19 mouse cellular contexts compared by ENCODE assay signal in genomic region chr11:31591037-31591554, GRCm38 (mm10).
DNase-seq lines count a peak whose midpoint lies in the region; ATAC-seq and TF ChIP-seq lines count a peak whose summit lies in the region.
"Had no signal": no experiment of that assay in that cellular context is flagged by ENCODE, and none has a peak within 500 bp of the region (broad histone marks: within the 10 kb centered on the region; RNA-seq: fewer than 3 reads in every experiment).

No protein-coding gene starts in this region.

- no peaks in the 10 kb centered on the region for H3K36me3 ChIP-seq in forebrain, embryonic 16.5 days (ENCODE audit: control insufficient read depth, insufficient read depth)
- no peaks in the 10 kb centered on the region for H3K36me3 ChIP-seq in forebrain, postnatal 0 days (ENCODE audit: insufficient read depth)
- no peaks in the 10 kb centered on the region for H3K36me3 ChIP-seq in lung, embryonic 15.5 days
- no peaks in the 10 kb centered on the region for H3K36me3 ChIP-seq in E14TG2a.4 (ENCODE audit: insufficient read depth, low read length)
- H3K36me3 ChIP-seq in intestine, embryonic 16.5 days (ENCODE audit: control insufficient read depth, insufficient read depth, low read length) = no peaks in the 10 kb centered on the region
- H3K36me3 ChIP-seq: embryonic facial prominence, embryonic 12.5 days; heart, embryonic 13.5 days; kidney, embryonic 15.5 days had no signal

- H3K4me1 ChIP-seq in forebrain, embryonic 16.5 days (replicated peaks; ENCODE audit: control insufficient read depth, insufficient read depth, low read length) = no peaks in the 10 kb centered on the region
- H3K4me1 ChIP-seq in forebrain, postnatal 0 days (ENCODE audit: insufficient read depth) = no peaks in the 10 kb centered on the region
- peaks cover 10% of the 10 kb centered on the region; the same call in 1 of the 2 replicates for H3K4me1 ChIP-seq in lung, embryonic 15.5 days
- no peaks in the 10 kb centered on the region; the same call in 1 of the 2 replicates for H3K4me1 ChIP-seq in E14TG2a.4 (replicated peaks; ENCODE audit: low read depth, low read length)
- H3K4me1 ChIP-seq in intestine, embryonic 16.5 days (ENCODE audit: control insufficient read depth, insufficient read depth, low read length) = no peaks in the 10 kb centered on the region
- H3K4me1 ChIP-seq: embryonic facial prominence, embryonic 12.5 days; kidney, embryonic 15.5 days; megakaryocyte, embryonic 14.5 days had no signal

- H3K27ac ChIP-seq in forebrain, embryonic 16.5 days (ENCODE audit: low read length) = no peak overlapping the region
- H3K27ac ChIP-seq in forebrain, postnatal 0 days (ENCODE audit: low read depth, low read length) = no peak overlapping the region
- 0 out of 2 replicates have a peak overlapping the region, but pooled peaks have one; percentile 19 for H3K27ac ChIP-seq in lung, embryonic 15.5 days
- H3K27ac ChIP-seq in intestine, embryonic 16.5 days (ENCODE audit: low read length) = peak overlapping the region; percentile 38
- H3K27ac ChIP-seq: embryonic facial prominence, embryonic 12.5 days; heart, embryonic 13.5 days; kidney, embryonic 15.5 days had no signal

- intact Hi-C loops in gastrocnemius, postnatal 14 days (cut with DNase I; ENCODE audit: low total_unique reads) = no loop called here

- H3K4me2 ChIP-seq in forebrain, embryonic 16.5 days (ENCODE audit: low read length) = no peak overlapping the region
- H3K4me2 ChIP-seq in forebrain, postnatal 0 days (ENCODE audit: low read depth) = no peak overlapping the region
- H3K4me2 ChIP-seq in lung, embryonic 15.5 days = no peak overlapping the region
- no peak overlapping the region for H3K4me2 ChIP-seq in intestine, embryonic 16.5 days (ENCODE audit: low read depth, low read length)
- H3K4me2 ChIP-seq: embryonic facial prominence, embryonic 12.5 days; heart, embryonic 13.5 days; kidney, embryonic 15.5 days had no signal

- no peak for DNase-seq in forebrain, postnatal 0 days
- DNase-seq in lung, postnatal 25 days (ENCODE audit: low spot score) = no peak
- no peak for DNase-seq in gastrocnemius, postnatal 14 days
- no peak for DNase-seq in frontal cortex, adult 2 months (ENCODE audit: extremely low spot score in 1 of 2, low spot score in 1 of 2)
- DNase-seq: adrenal gland, postnatal 36 days; cerebellum, adult 8-10 months; gastrocnemius, adult 2 months; liver; lung, postnatal 14 days; thymus, postnatal 25 days had no signal

- no peak overlapping the region for H3K4me3 ChIP-seq in forebrain, embryonic 16.5 days (replicated peaks; ENCODE audit: low read length)
- no peak overlapping the region for H3K4me3 ChIP-seq in forebrain, postnatal 0 days (ENCODE audit: low read depth, low read length)
- no peak overlapping the region for H3K4me3 ChIP-seq in lung, embryonic 15.5 days
- peak overlapping the region; percentile 71 for H3K4me3 ChIP-seq in E14TG2a.4 (replicated peaks; ENCODE audit: low read length)
- H3K4me3 ChIP-seq in intestine, embryonic 16.5 days (ENCODE audit: low read length) = no peak overlapping the region
- H3K4me3 ChIP-seq: embryonic facial prominence, embryonic 12.5 days; gastrocnemius, adult 2 months; heart, embryonic 13.5 days; kidney, embryonic 15.5 days; megakaryocyte, embryonic 14.5 days had no signal

- H3K9me3 ChIP-seq in forebrain, embryonic 16.5 days (ENCODE audit: control insufficient read depth, low read length) = no peaks in the 10 kb centered on the region
- no peaks in the 10 kb centered on the region for H3K9me3 ChIP-seq in forebrain, postnatal 0 days (ENCODE audit: low read length)
- H3K9me3 ChIP-seq in lung, embryonic 15.5 days = no peaks in the 10 kb centered on the region
- peaks cover 14% of the 10 kb centered on the region; the same call in 1 of the 2 replicates for H3K9me3 ChIP-seq in E14TG2a.4 (ENCODE audit: low read length)
- no peaks in the 10 kb centered on the region for H3K9me3 ChIP-seq in intestine, embryonic 16.5 days (ENCODE audit: control insufficient read depth, low read length)
- H3K9me3 ChIP-seq: embryonic facial prominence, embryonic 12.5 days; heart, embryonic 13.5 days; kidney, embryonic 15.5 days had no signal

- TF ChIP-seq CTCF in forebrain, postnatal 0 days (IDR thresholded peaks at IDR 0.05; ENCODE audit: low read depth) = no peak
- TF ChIP-seq CTCF in E14TG2a.4 (conservative IDR thresholded peaks at IDR 0.05; ENCODE audit: low read length) = no peak

- ATAC-seq in forebrain, embryonic 16.5 days = peak; percentile 26; the same call in 1 of the 2 replicates
- ATAC-seq in forebrain, postnatal 0 days = no peak
- no peak for ATAC-seq in lung, embryonic 15.5 days (ENCODE audit: borderline replicate concordance, extremely low read depth, low FRiP score, low TSS enrichment)
- 0 out of 2 replicates have a peak, but pooled peaks have one; percentile 31 for ATAC-seq in intestine, embryonic 16.5 days
- ATAC-seq: inflammation-experienced regulatory T-cells, adult 6 months had no signal

- no peaks in the 10 kb centered on the region for H3K27me3 ChIP-seq in forebrain, embryonic 16.5 days (replicated peaks; ENCODE audit: control insufficient read depth, insufficient read depth, low read length)
- H3K27me3 ChIP-seq in forebrain, postnatal 0 days (ENCODE audit: insufficient read depth, low read length) = no peaks in the 10 kb centered on the region
- no peaks in the 10 kb centered on the region for H3K27me3 ChIP-seq in lung, embryonic 15.5 days
- 0 out of 2 replicates have a peak, but pooled peaks cover 7% of the 10 kb centered on the region for H3K27me3 ChIP-seq in E14TG2a.4 (ENCODE audit: insufficient read depth, low read length)
- H3K27me3 ChIP-seq in intestine, embryonic 16.5 days (replicated peaks; ENCODE audit: control insufficient read depth, insufficient read depth, low read length) = no peaks in the 10 kb centered on the region
- H3K27me3 ChIP-seq: embryonic facial prominence, embryonic 12.5 days; heart, embryonic 13.5 days; kidney, embryonic 15.5 days had no signal

- 60% methylated on average over 6 of the region's 6 CpGs for WGBS in forebrain, embryonic 16.5 days
- WGBS in forebrain, postnatal 0 days = 62% methylated on average over 6 of the region's 6 CpGs
- WGBS in lung, embryonic 15.5 days = 64% methylated on average over 6 of the region's 6 CpGs
- WGBS in intestine, embryonic 16.5 days = 45% methylated on average over 6 of the region's 6 CpGs

- no peak overlapping the region for H3K9ac ChIP-seq in forebrain, embryonic 16.5 days (replicated peaks; ENCODE audit: low read depth, low read length)
- no peak overlapping the region for H3K9ac ChIP-seq in forebrain, postnatal 0 days
- H3K9ac ChIP-seq in lung, embryonic 15.5 days = no peak overlapping the region
- H3K9ac ChIP-seq in intestine, embryonic 16.5 days (ENCODE audit: low read depth, low read length) = no peak overlapping the region
- H3K9ac ChIP-seq: embryonic facial prominence, embryonic 12.5 days; heart, embryonic 13.5 days; kidney, embryonic 15.5 days had no signal

Comparison
In these comparisons a context has a peak if more than half of its experiments do, and no peak if none do; other contexts are left out.
1. ATAC-seq: peak in forebrain, embryonic 16.5 days (single experiment) and intestine, embryonic 16.5 days (single experiment); none in forebrain, postnatal 0 days (single experiment) and lung, embryonic 15.5 days (single experiment).
2. H3K27ac ChIP-seq: peak in lung, embryonic 15.5 days (single experiment) and intestine, embryonic 16.5 days (single experiment); none in forebrain, embryonic 16.5 days (single experiment) and forebrain, postnatal 0 days (single experiment).